Mouse (Mus musculus) erythroblast, embryonic 14.5 days (primary cell): ENCODE data around the gene Stk10. TPM values are rescaled to one million over a fixed set of nuclear protein-coding genes. Genes with fewer than 3 reads are reported as not detected.

ENCODE experiments used
- H3K27me3 ChIP-seq: 2 replicates; pipeline ENCODE4 v1.6.1; 2012; ENCODE audit warnings: inconsistent platforms; ENCODE audit not compliant: control insufficient read depth
- H3K36me3 ChIP-seq: 2 replicates; pipeline ENCODE4 v1.6.1; 2012; ENCODE audit warnings: mild to moderate bottlenecking, inconsistent platforms; ENCODE audit not compliant: control insufficient read depth
- H3K4me1 ChIP-seq: 2 replicates; pipeline ENCODE4 v1.6.1; 2012; ENCODE audit warnings: inconsistent platforms; ENCODE audit not compliant: control insufficient read depth
- H3K4me3 ChIP-seq: replicated peaks from 2 replicates; pipeline ENCODE3; 2012; ENCODE audit warnings: moderate library complexity, mild to moderate bottlenecking, inconsistent platforms
- H3K9me3 ChIP-seq: 2 replicates; pipeline ENCODE4 v1.6.1; 2012; ENCODE audit warnings: low read length, inconsistent platforms, mixed read lengths; ENCODE audit not compliant: control insufficient read depth
- GATA1 ChIP-seq: IDR thresholded peaks from 2 replicates; pipeline ENCODE4 v1.6.1; 2012; ENCODE audit warnings: low read length, inconsistent platforms, mixed read lengths
- TAL1 ChIP-seq: IDR thresholded peaks from 3 replicates; pipeline ENCODE4 v1.6.1; 2012; ENCODE audit warnings: low read length, inconsistent platforms, mixed read lengths
- polyA plus RNA-seq: library from polyadenylated mRNA; stranded (reverse); fragments of >175 nt; gene quantifications from 2 replicates; pipeline ENCODE4 v1.2.3, GENCODE M21; 2012

Gene Stk10
- polyA plus RNA-seq, 1 experiment, result 3.8 TPM

- no peak for TF ChIP-seq GATA1
- TF ChIP-seq TAL1, result no peak
- Histone ChIP-seq H3K36me3 (no peaks in the 10 kb centered on the region; the same call in 1 of the 2 replicates), H3K9me3 (no peaks in the 10 kb centered on the region), H3K4me1 (peaks cover 35% of the 10 kb centered on the region), H3K27me3 (no peaks in the 10 kb centered on the region), H3K4me3 (no peak overlapping the region)
Observed at GRCm38 (mm10) chr11:32636275-32636674, 103.2 kb downstream of the Stk10 start.

- TF ChIP-seq TAL1 (no peak), GATA1 (no peak)
- Histone ChIP-seq H3K4me3 (no peak overlapping the region), H3K36me3 (no peaks in the 10 kb centered on the region; the same call in 1 of the 2 replicates), H3K9me3 (no peaks in the 10 kb centered on the region), H3K27me3 (no peaks in the 10 kb centered on the region), H3K4me1 (peaks cover 49% of the 10 kb centered on the region)
Observed at GRCm38 (mm10) chr11:32638521-32639255, 105.6 kb downstream of the Stk10 start.

- peaks cover 48% of the 10 kb centered on the region for H3K4me1 ChIP-seq
- TF ChIP-seq TAL1 (no peak), GATA1 (no peak)
- H3K9me3 ChIP-seq, result no peaks in the 10 kb centered on the region
- H3K4me3 ChIP-seq, result peak overlapping the region; percentile 95
- no peaks in the 10 kb centered on the region for H3K27me3 ChIP-seq
- H3K36me3 ChIP-seq, result no peaks in the 10 kb centered on the region; the same call in 1 of the 2 replicates
Observed at GRCm38 (mm10) chr11:32640617-32641016, 107.5 kb downstream of the Stk10 start.

GRCm38 (mm10) chr11:32642249-32642876 lies 109.3 kb downstream of the Stk10 start, which contains the start of gene Fbxw11:
Fbxw11 (plus strand) TSS chr11:32642724.
- Histone ChIP-seq H3K36me3 (no peaks in the 10 kb centered on the region; the same call in none of the 2 replicates), H3K27me3 (no peaks in the 10 kb centered on the region), H3K9me3 (no peaks in the 10 kb centered on the region), H3K4me1 (peaks cover 43% of the 10 kb centered on the region), H3K4me3 (peak within 1 kb of the TSS; percentile 95)
- TF ChIP-seq GATA1 (peak; percentile 40; the same call in 1 of the 2 replicates), TAL1 (no peak)

GRCm38 (mm10) chr11:32642899-32643886 lies 110.1 kb downstream of the Stk10 start:
- Histone ChIP-seq H3K36me3 (peaks cover 4% of the 10 kb centered on the region), H3K4me1 (peaks cover 46% of the 10 kb centered on the region), H3K9me3 (no peaks in the 10 kb centered on the region), H3K27me3 (no peaks in the 10 kb centered on the region), H3K4me3 (peak overlapping the region; percentile 95)
- TF ChIP-seq TAL1, result no peak
- no peak for TF ChIP-seq GATA1

GRCm38 (mm10) chr11:32644010-32644409 lies 110.9 kb downstream of the Stk10 start:
- no peaks in the 10 kb centered on the region for H3K27me3 ChIP-seq
- peak overlapping the region; percentile 95 for H3K4me3 ChIP-seq
- TF ChIP-seq GATA1 (no peak), TAL1 (no peak)
- H3K9me3 ChIP-seq, result no peaks in the 10 kb centered on the region
- H3K36me3 ChIP-seq, result peaks cover 4% of the 10 kb centered on the region
- H3K4me1 ChIP-seq, result peaks cover 43% of the 10 kb centered on the region

- Histone ChIP-seq H3K36me3 (peaks cover 4% of the 10 kb centered on the region), H3K27me3 (no peaks in the 10 kb centered on the region), H3K4me3 (no peak overlapping the region), H3K4me1 (peaks cover 22% of the 10 kb centered on the region), H3K9me3 (no peaks in the 10 kb centered on the region)
- TF ChIP-seq TAL1 (no peak), GATA1 (no peak)
Observed at GRCm38 (mm10) chr11:32647265-32647664, 114.2 kb downstream of the Stk10 start.

GRCm38 (mm10) chr11:32650236-32650749 lies 117.2 kb downstream of the Stk10 start:
- no peak for TF ChIP-seq TAL1
- TF ChIP-seq GATA1, result no peak

More at GRCm38 (mm10) chr11:32650236-32650749, 117.2 kb downstream of the Stk10 start:
- Histone ChIP-seq H3K27me3 (no peaks in the 10 kb centered on the region), H3K4me3 (no peak overlapping the region), H3K36me3 (peaks cover 15% of the 10 kb centered on the region), H3K9me3 (no peaks in the 10 kb centered on the region), H3K4me1 (peaks cover 20% of the 10 kb centered on the region)
